ENCODE assay signal across 11 mouse cellular contexts in the genomic region with DNA sequence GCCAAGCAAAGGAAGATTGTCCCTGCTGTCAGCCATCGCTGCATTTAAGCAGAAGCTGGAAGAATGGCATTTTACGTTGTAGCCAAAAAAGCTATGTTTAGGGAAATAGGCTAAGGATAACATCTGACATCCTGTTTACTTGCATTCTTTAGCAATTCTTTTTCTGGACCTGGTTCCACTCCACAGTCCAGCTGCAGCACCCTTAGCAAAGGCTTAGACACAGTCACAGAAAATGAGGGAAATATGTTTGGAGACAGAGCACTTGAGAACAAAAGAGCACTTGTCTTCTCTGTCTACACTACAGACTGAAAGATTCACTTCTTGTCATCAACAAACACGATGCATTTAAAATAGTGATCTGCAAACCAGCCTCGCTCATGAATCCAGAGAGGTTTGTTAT. TPM values are rescaled to one million over a fixed set of nuclear protein-coding genes. Genes with fewer than 3 reads are reported as not detected.
DNase-seq lines count a peak whose midpoint lies in the region; ATAC-seq and TF ChIP-seq lines count a peak whose summit lies in the region.
"Had no signal": no experiment of that assay in that cellular context is flagged by ENCODE, and none has a peak within 500 bp of the region (broad histone marks: within the 10 kb centered on the region; RNA-seq: fewer than 3 reads in every experiment).

No protein-coding gene starts in this region.

- DNase-seq in ovary, adult 18-20 months (ENCODE audit: low spot score), result no peak
- DNase-seq: right cerebral cortex, postnatal 25 days had no signal

- no peaks in the 10 kb centered on the region for H3K27me3 ChIP-seq in intestine, embryonic 16.5 days (replicated peaks; ENCODE audit: control insufficient read depth, insufficient read depth, low read length)
- no peaks in the 10 kb centered on the region for H3K27me3 ChIP-seq in intestine, postnatal 0 days (replicated peaks; ENCODE audit: control insufficient read depth, insufficient read depth, low read length)
- H3K27me3 ChIP-seq in megakaryocyte, embryonic 14.5 days (replicated peaks), result peaks cover 7% of the 10 kb centered on the region
- no peaks in the 10 kb centered on the region for H3K27me3 ChIP-seq in embryonic facial prominence, embryonic 15.5 days
- no peaks in the 10 kb centered on the region for H3K27me3 ChIP-seq in myocyte (ENCODE audit: control insufficient read depth, insufficient read depth, insufficient read length)
- H3K27me3 ChIP-seq: embryonic facial prominence, embryonic 12.5 days; forebrain, embryonic 15.5 days; stomach, embryonic 15.5 days had no signal

- H3K4me2 ChIP-seq in intestine, embryonic 16.5 days (ENCODE audit: low read depth, low read length), result peak overlapping the region; percentile 30; the same call in 1 of the 2 replicates
- no peak overlapping the region for H3K4me2 ChIP-seq in intestine, postnatal 0 days (replicated peaks; ENCODE audit: low read depth)
- no peak overlapping the region for H3K4me2 ChIP-seq in embryonic facial prominence, embryonic 15.5 days (replicated peaks)
- peak overlapping the region; percentile 72 for H3K4me2 ChIP-seq in myocyte (ENCODE audit: low read depth)
- H3K4me2 ChIP-seq: embryonic facial prominence, embryonic 12.5 days; forebrain, embryonic 15.5 days; stomach, embryonic 15.5 days had no signal

- no peak overlapping the region for H3ac ChIP-seq in myocyte (ENCODE audit: control insufficient read depth, insufficient read length)

- no peaks in the 10 kb centered on the region for H3K79me2 ChIP-seq in myocyte (ENCODE audit: control insufficient read depth, insufficient read depth)

- H3K27ac ChIP-seq in intestine, embryonic 16.5 days (ENCODE audit: low read length), result no peak overlapping the region
- no peak overlapping the region for H3K27ac ChIP-seq in intestine, postnatal 0 days (ENCODE audit: low read depth, low read length)
- peak overlapping the region; percentile 68; the same call in 1 of the 2 replicates for H3K27ac ChIP-seq in embryonic facial prominence, embryonic 15.5 days (replicated peaks)
- H3K27ac ChIP-seq: embryonic facial prominence, embryonic 12.5 days; forebrain, embryonic 15.5 days; stomach, embryonic 15.5 days had no signal

- TF ChIP-seq CTCF in intestine, postnatal 0 days (IDR thresholded peaks at IDR 0.05; ENCODE audit: low read depth), result no peak

- no peak overlapping the region for H3K4me3 ChIP-seq in intestine, embryonic 16.5 days (ENCODE audit: low read length)
- H3K4me3 ChIP-seq in intestine, postnatal 0 days (ENCODE audit: low read depth, low read length), result no peak overlapping the region
- H3K4me3 ChIP-seq in megakaryocyte, embryonic 14.5 days (replicated peaks), result peak overlapping the region; percentile 84
- no peak overlapping the region for H3K4me3 ChIP-seq in embryonic facial prominence, embryonic 15.5 days (replicated peaks)
- no peak overlapping the region for H3K4me3 ChIP-seq in myocyte
- H3K4me3 ChIP-seq: embryonic facial prominence, embryonic 12.5 days; forebrain, embryonic 15.5 days; stomach, embryonic 15.5 days had no signal

- no peaks in the 10 kb centered on the region for H3K4me1 ChIP-seq in intestine, embryonic 16.5 days (ENCODE audit: control insufficient read depth, insufficient read depth, low read length)
- H3K4me1 ChIP-seq in intestine, postnatal 0 days (replicated peaks; ENCODE audit: control insufficient read depth, insufficient read depth, low read length), result no peaks in the 10 kb centered on the region
- peaks cover 13% of the 10 kb centered on the region for H3K4me1 ChIP-seq in megakaryocyte, embryonic 14.5 days
- no peaks in the 10 kb centered on the region for H3K4me1 ChIP-seq in embryonic facial prominence, embryonic 15.5 days
- H3K4me1 ChIP-seq: embryonic facial prominence, embryonic 12.5 days; forebrain, embryonic 15.5 days; stomach, embryonic 15.5 days had no signal

- H3K9ac ChIP-seq in intestine, embryonic 16.5 days (ENCODE audit: low read depth, low read length), result no peak overlapping the region
- H3K9ac ChIP-seq in intestine, postnatal 0 days (ENCODE audit: low read depth, low read length), result no peak overlapping the region
- no peak overlapping the region for H3K9ac ChIP-seq in embryonic facial prominence, embryonic 15.5 days
- H3K9ac ChIP-seq: embryonic facial prominence, embryonic 12.5 days; forebrain, embryonic 15.5 days; stomach, embryonic 15.5 days had no signal

- no peaks in the 10 kb centered on the region for H3K9me3 ChIP-seq in intestine, embryonic 16.5 days (ENCODE audit: control insufficient read depth, low read length)
- H3K9me3 ChIP-seq in intestine, postnatal 0 days (ENCODE audit: control insufficient read depth), result no peaks in the 10 kb centered on the region
- no peaks in the 10 kb centered on the region for H3K9me3 ChIP-seq in megakaryocyte, embryonic 14.5 days
- no peaks in the 10 kb centered on the region for H3K9me3 ChIP-seq in embryonic facial prominence, embryonic 15.5 days (replicated peaks)
- H3K9me3 ChIP-seq: embryonic facial prominence, embryonic 12.5 days; forebrain, embryonic 15.5 days; stomach, embryonic 15.5 days had no signal

- H3K36me3 ChIP-seq in intestine, embryonic 16.5 days (ENCODE audit: control insufficient read depth, insufficient read depth, low read length), result no peaks in the 10 kb centered on the region
- no peaks in the 10 kb centered on the region for H3K36me3 ChIP-seq in intestine, postnatal 0 days (ENCODE audit: control insufficient read depth, insufficient read depth)
- no peaks in the 10 kb centered on the region for H3K36me3 ChIP-seq in megakaryocyte, embryonic 14.5 days (replicated peaks; ENCODE audit: low read length)
- H3K36me3 ChIP-seq in embryonic facial prominence, embryonic 15.5 days, result no peaks in the 10 kb centered on the region
- H3K36me3 ChIP-seq in myocyte (ENCODE audit: control insufficient read depth, insufficient read depth), result no peaks in the 10 kb centered on the region
- H3K36me3 ChIP-seq: embryonic facial prominence, embryonic 12.5 days; forebrain, embryonic 15.5 days; stomach, embryonic 15.5 days had no signal

- whole genome bisulfite sequencing in intestine, embryonic 16.5 days, result 51% methylated on average over 4 of the region's 4 CpGs
- WGBS in intestine, postnatal 0 days, result 65% methylated on average over 4 of the region's 4 CpGs
- WGBS in embryonic facial prominence, embryonic 15.5 days, result 57% methylated on average over 4 of the region's 4 CpGs

- ATAC-seq in intestine, embryonic 16.5 days, result no peak
- ATAC-seq in intestine, postnatal 0 days, result no peak
- ATAC-seq in megakaryocyte, adult 5-6 weeks (ENCODE audit: poor library complexity, severe bottlenecking), result no peak; the same call in 1 of the 2 replicates
- ATAC-seq in embryonic facial prominence, embryonic 15.5 days (ENCODE audit: insufficient number of reproducible peaks, low FRiP score, low TSS enrichment, low read depth), result no peak
- ATAC-seq: forebrain, embryonic 15.5 days had no signal

- no peak for TF ChIP-seq POLR2A in myocyte (IDR thresholded peaks at IDR 0.05; ENCODE audit: insufficient read length, low read depth)

TF ChIP-seq in myocyte, 11 proteins besides CTCF, POLR2A, EP300 and RAD21:
- TF ChIP-seq TCF12 (IDR thresholded peaks at IDR 0.05; ENCODE audit: insufficient read depth, poor library complexity, severe bottlenecking) (no peak), MAX (IDR thresholded peaks at IDR 0.05; ENCODE audit: low read depth) (no peak), TCF3 (IDR thresholded peaks at IDR 0.05; ENCODE audit: insufficient read length, low read depth) (no peak), E2F4 (IDR thresholded peaks at IDR 0.05; ENCODE audit: insufficient read depth) (no peak), POLR2AphosphoS2 (IDR thresholded peaks at IDR 0.05; ENCODE audit: insufficient read length, low read depth) (no peak), MYOG (IDR thresholded peaks at IDR 0.05; ENCODE audit: control insufficient read depth in 1 of 3, insufficient read depth in 1 of 3, insufficient read length in 2 of 3, low read depth in 2 of 3) (no peak), REST (IDR thresholded peaks at IDR 0.05; ENCODE audit: insufficient read depth, insufficient read length) (no peak), USF1 (IDR thresholded peaks at IDR 0.05; ENCODE audit: low read depth) (no peak), CEBPB (IDR thresholded peaks at IDR 0.05; ENCODE audit: insufficient read depth, poor library complexity, severe bottlenecking) (no peak), SRF (IDR thresholded peaks at IDR 0.05; ENCODE audit: control insufficient read depth, insufficient read length, low read depth) (no peak), MYOD1 (IDR thresholded peaks at IDR 0.05; ENCODE audit: control insufficient read depth in 1 of 3, insufficient read length in 2 of 3, low read depth in 2 of 3) (no peak)

RNA-seq across cellular contexts. Expression of a gene that starts 0.7 kb away (rescaled TPM):
- 3.6 and 4.0 TPM in 2 replicates for polyA plus RNA-seq in intestine, embryonic 16.5 days (2015; fragmentation: Nextera tagmentation; extraction: Ambion mirVana)
- 2.7 and 3.2 TPM in 2 replicates for polyA plus RNA-seq in intestine, postnatal 0 days (2015; fragmentation: Nextera tagmentation; extraction: Ambion mirVana)
- polyA plus RNA-seq in megakaryocyte, embryonic 14.5 days (2012; ENCODE audit: insufficient read depth, low replicate concordance), result 0.62 TPM in 1 of 2 replicates, not detected in the other
- 160 and 163 TPM in 2 replicates for total RNA-seq in megakaryocyte, adult 5-6 weeks (2015)
- total RNA-seq in megakaryocyte, adult 5-6 weeks (2017), result 113 and 130 TPM in 2 replicates
- 15.1 and 16.2 TPM in 2 replicates for polyA plus RNA-seq in embryonic facial prominence, embryonic 15.5 days (2015; fragmentation: Nextera tagmentation; extraction: Ambion mirVana)
- polyA plus RNA-seq in myocyte (2012; fragmentation: generic; extraction: Trizol), result 3.5 TPM

RNA-seq across cellular contexts. Expression of a gene that starts 53.6 kb away (rescaled TPM):
- polyA plus RNA-seq in intestine, embryonic 16.5 days (2015; fragmentation: Nextera tagmentation; extraction: Ambion mirVana), result 71.2 and 71.9 TPM in 2 replicates
- 32.2 and 33.2 TPM in 2 replicates for polyA plus RNA-seq in intestine, postnatal 0 days (2015; fragmentation: Nextera tagmentation; extraction: Ambion mirVana)
- polyA plus RNA-seq in megakaryocyte, embryonic 14.5 days (2012; ENCODE audit: insufficient read depth, low replicate concordance), result 8.2 and 18.0 TPM in 2 replicates
- 64.3 and 75.0 TPM in 2 replicates for total RNA-seq in megakaryocyte, adult 5-6 weeks (2015)
- 46.8 and 61.4 TPM in 2 replicates for total RNA-seq in megakaryocyte, adult 5-6 weeks (2017)
- polyA plus RNA-seq in embryonic facial prominence, embryonic 15.5 days (2015; fragmentation: Nextera tagmentation; extraction: Ambion mirVana), result 103 and 108 TPM in 2 replicates
- 14.2 TPM for polyA plus RNA-seq in myocyte (2012; fragmentation: generic; extraction: Trizol)

Comparison
In these comparisons a context has a peak if more than half of its experiments do, and no peak if none do; other contexts are left out.
1. H3K4me2 ChIP-seq: peak in intestine, embryonic 16.5 days (single experiment) and myocyte (single experiment); none in intestine, postnatal 0 days (single experiment) and embryonic facial prominence, embryonic 15.5 days (single experiment).